Mouse (Mus musculus) midbrain, embryonic 16.5 days (tissue): ENCODE data around the gene Arsk. TPM values are rescaled to one million over a fixed set of nuclear protein-coding genes. Genes with fewer than 3 reads are reported as not detected.

Experiments
- ATAC-seq: fragments of 200-750 bp; cut with Nextera tagmentation; 2 replicates; pipeline ENCODE4 v1.8.0; 2017; ENCODE audit warnings: moderate TSS enrichment
- H3K27ac ChIP-seq: fragments of 300-500 bp; sonication (generic); 2 replicates; pipeline ENCODE4 v1.5.1; 2014; ENCODE audit warnings: mild to moderate bottlenecking, low read length, mixed read lengths
- H3K27me3 ChIP-seq: fragments of 300-500 bp; sonication (generic); 2 replicates; pipeline ENCODE4 v1.6.1; 2014; ENCODE audit warnings: low read depth, low read length, mixed read lengths; ENCODE audit not compliant: control insufficient read depth, insufficient read depth
- H3K36me3 ChIP-seq: fragments of 300-500 bp; sonication (generic); 2 replicates; pipeline ENCODE4 v1.6.1; 2014; ENCODE audit warnings: mild to moderate bottlenecking, low read length, moderate library complexity, mixed read lengths; ENCODE audit not compliant: control insufficient read depth, insufficient read depth
- H3K4me1 ChIP-seq: fragments of 300-500 bp; sonication (generic); 2 replicates; pipeline ENCODE4 v1.6.1; 2014; ENCODE audit warnings: mild to moderate bottlenecking, low read length, mixed read lengths; ENCODE audit not compliant: control insufficient read depth, insufficient read depth
- H3K4me2 ChIP-seq: fragments of 300-500 bp; sonication (generic); 2 replicates; pipeline ENCODE4 v1.6.1; 2014; ENCODE audit warnings: mild to moderate bottlenecking, low read length, mixed read lengths
- H3K4me3 ChIP-seq: fragments of 300-500 bp; sonication (generic); 2 replicates; pipeline ENCODE4 v1.5.1; 2014; ENCODE audit warnings: low read depth, mild to moderate bottlenecking, low read length, moderate library complexity, mixed read lengths
- H3K9ac ChIP-seq: fragments of 300-500 bp; sonication (generic); 2 replicates; pipeline ENCODE4 v1.6.1; 2014; ENCODE audit warnings: low read depth, low read length, mixed read lengths
- H3K9me3 ChIP-seq: fragments of 300-500 bp; sonication (generic); replicated peaks from 2 replicates; pipeline ENCODE4 v1.6.1; 2014; ENCODE audit warnings: mild to moderate bottlenecking, low read length, mixed read lengths; ENCODE audit not compliant: control insufficient read depth, poor library complexity, severe bottlenecking
- WGBS: fragments of 180-500 bp; shearing (Covaris S2); extraction: QIAGEN DNeasy Blood & Tissue Kit; methylation state at CpG from one replicate; pipeline ENCODE4 v1.1.7; 2014; 5-methylcytosine and 5-hydroxymethylcytosine counted together
- polyA plus RNA-seq: library from polyadenylated mRNA; unstranded; fragments of >200 nt; fragmentation: Nextera tagmentation; extraction: Ambion mirVana; gene quantifications from 2 replicates; pipeline ENCODE4 v1.2.1, GENCODE M21; 2015

The Arsk gene
- polyA plus RNA-seq, 1 experiment from 2014 or later = 5.0 TPM

DNA sequence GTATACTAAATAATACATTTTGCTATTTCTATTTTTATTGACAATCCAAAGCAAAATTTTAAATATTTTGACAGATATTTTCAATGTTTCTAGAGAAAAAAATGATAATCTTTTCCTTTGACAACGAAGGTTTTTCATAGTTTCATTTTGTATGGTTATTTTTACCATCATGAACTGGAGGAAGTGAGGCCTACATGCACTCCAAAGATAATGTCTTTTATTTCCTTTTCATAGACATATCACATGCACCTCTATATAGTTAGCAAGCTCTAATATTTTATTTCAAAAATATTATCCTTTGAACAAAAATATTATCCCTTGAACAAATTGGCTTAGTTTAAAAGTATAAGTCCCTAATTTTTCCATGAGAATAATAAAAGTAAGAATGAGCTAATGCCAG is 24.1 kb downstream of the Arsk start:
- H3K4me3 ChIP-seq = no peak overlapping the region
- no peaks in the 10 kb centered on the region for H3K36me3 ChIP-seq
- H3K27ac ChIP-seq = no peak overlapping the region
- no peaks in the 10 kb centered on the region for H3K9me3 ChIP-seq
- no peaks in the 10 kb centered on the region for H3K4me1 ChIP-seq
- no peaks in the 10 kb centered on the region for H3K27me3 ChIP-seq
- ATAC-seq = no peak
- WGBS = 89% methylated on average over 1 of the region's 1 CpGs
- H3K9ac ChIP-seq = no peak overlapping the region
- H3K4me2 ChIP-seq = no peak overlapping the region

DNA sequence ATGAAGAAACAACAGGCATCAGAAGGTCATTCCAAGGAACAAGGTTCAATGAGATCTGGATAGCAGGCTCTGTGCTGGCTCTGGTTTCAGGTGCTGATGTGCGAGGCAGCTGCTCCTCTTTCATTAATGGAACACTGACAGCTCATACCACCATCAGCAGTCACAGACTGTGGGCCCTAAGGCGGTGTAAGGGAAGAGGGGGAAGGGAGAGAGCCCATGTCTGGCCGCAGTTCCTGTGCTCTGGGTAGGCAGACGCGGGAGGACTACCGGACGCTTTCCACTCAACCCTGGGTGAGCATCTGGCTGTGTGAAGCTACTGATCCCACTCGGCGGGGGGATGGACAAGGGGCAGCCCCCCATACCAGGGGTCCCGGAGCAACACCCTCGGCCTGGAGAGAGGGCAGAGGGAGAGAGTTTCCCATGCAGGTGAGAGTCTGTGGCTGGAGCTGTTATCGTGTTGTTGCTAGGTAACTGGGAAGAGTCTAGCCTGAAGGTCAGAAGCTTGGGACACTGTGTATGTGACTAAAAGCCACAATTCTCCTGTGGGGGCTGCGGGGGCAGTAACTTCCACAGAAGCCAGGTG is 34.0 kb downstream of the Arsk start:
- ATAC-seq = no peak
- 92% methylated on average over 13 of the region's 13 CpGs for WGBS

DNA sequence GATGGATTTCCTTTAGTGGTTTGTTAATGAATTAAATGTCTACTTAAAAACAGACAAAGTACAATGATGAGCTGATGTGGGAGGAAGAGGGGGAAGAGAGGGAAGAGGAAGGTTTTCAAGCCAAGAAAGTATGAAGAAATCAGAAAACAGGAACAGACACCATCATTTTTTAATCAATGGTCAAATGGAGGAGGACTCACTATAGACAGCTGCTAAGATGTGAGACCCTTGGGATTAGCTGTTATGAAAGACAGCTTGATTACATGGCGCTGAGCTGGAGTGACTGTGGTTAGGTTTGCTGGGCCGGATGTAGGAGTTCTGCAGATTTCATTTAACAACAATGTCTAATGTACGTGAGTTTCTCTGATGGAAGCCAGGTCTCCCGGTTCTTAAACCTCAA is 34.9 kb downstream of the Arsk start:
- no peaks in the 10 kb centered on the region for H3K9me3 ChIP-seq
- H3K36me3 ChIP-seq = peaks cover 4% of the 10 kb centered on the region; the same call in 1 of the 2 replicates
- ATAC-seq = no peak
- WGBS = 96% methylated on average over 4 of the region's 4 CpGs
- H3K9ac ChIP-seq = no peak overlapping the region
- H3K4me3 ChIP-seq = no peak overlapping the region
- no peaks in the 10 kb centered on the region for H3K27me3 ChIP-seq
- H3K4me1 ChIP-seq = no peaks in the 10 kb centered on the region
- H3K4me2 ChIP-seq = no peak overlapping the region
- H3K27ac ChIP-seq = no peak overlapping the region

More for the DNA sequence above, 34.0 kb downstream of the Arsk start:
- H3K4me3 ChIP-seq = no peak overlapping the region
- H3K4me2 ChIP-seq = no peak overlapping the region
- no peaks in the 10 kb centered on the region for H3K9me3 ChIP-seq
- H3K9ac ChIP-seq = no peak overlapping the region
- peaks cover 4% of the 10 kb centered on the region; the same call in 1 of the 2 replicates for H3K36me3 ChIP-seq
- H3K27me3 ChIP-seq = no peaks in the 10 kb centered on the region
- no peaks in the 10 kb centered on the region for H3K4me1 ChIP-seq
- no peak overlapping the region for H3K27ac ChIP-seq

DNA sequence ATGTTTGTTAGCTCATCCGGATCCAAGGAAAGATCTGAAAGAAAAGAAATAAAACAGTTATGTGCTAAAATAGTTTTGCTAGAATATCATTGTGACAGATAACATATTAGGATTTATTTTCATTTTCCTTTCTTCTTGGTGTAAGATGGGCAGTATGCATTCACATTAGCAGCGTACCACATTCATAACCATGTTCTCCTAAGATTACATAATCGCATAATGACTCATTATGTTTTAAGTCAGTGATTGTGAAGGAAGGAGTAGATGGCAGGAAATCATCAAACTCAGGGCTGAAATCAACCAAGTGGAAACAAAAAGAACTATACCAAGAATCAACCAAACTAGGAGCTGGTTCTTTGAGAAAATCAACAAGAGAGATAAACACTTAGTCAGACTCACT is 35.9 kb downstream of the Arsk start:
- peaks cover 2% of the 10 kb centered on the region; the same call in 1 of the 2 replicates for H3K27me3 ChIP-seq
- H3K4me1 ChIP-seq = no peaks in the 10 kb centered on the region
- 96% methylated on average over 3 of the region's 3 CpGs for WGBS
- H3K9ac ChIP-seq = no peak overlapping the region
- no peak overlapping the region for H3K27ac ChIP-seq
- H3K4me3 ChIP-seq = no peak overlapping the region
- no peak for ATAC-seq
- H3K9me3 ChIP-seq = no peaks in the 10 kb centered on the region
- H3K36me3 ChIP-seq = peaks cover 4% of the 10 kb centered on the region; the same call in 1 of the 2 replicates
- no peak overlapping the region for H3K4me2 ChIP-seq

DNA sequence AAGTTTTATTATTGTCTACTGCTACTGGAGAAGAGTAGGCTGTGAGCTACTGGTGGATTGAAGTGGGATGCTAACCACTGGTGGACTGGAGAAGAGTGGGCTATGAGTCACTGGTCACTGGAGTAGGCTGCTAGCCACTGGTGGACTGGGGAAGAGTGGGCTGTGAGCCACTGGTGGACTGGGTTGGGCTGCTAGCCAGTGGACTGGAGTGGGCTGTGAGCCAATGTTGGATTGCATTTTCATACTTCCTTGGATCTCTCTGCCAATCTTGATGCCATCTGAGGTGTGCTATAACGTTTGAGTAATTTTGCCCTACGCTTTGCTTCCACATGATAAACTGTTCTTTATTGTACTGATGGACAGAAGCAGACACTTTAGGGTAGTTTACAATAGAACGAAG is 36.3 kb downstream of the Arsk start:
- Histone ChIP-seq H3K36me3 (peaks cover 4% of the 10 kb centered on the region; the same call in 1 of the 2 replicates), H3K9ac (no peak overlapping the region), H3K4me2 (no peak overlapping the region), H3K4me3 (no peak overlapping the region), H3K9me3 (no peaks in the 10 kb centered on the region), H3K27me3 (peaks cover 4% of the 10 kb centered on the region; the same call in 1 of the 2 replicates), H3K27ac (no peak overlapping the region), H3K4me1 (no peaks in the 10 kb centered on the region)
- ATAC-seq = no peak
- 88% methylated on average over 3 of the region's 3 CpGs for WGBS

GRCm38 (mm10) chr13:76059591-76059990 is 38.9 kb downstream of the Arsk start:
- no peak overlapping the region for H3K4me2 ChIP-seq
- H3K9me3 ChIP-seq = no peaks in the 10 kb centered on the region
- H3K4me3 ChIP-seq = no peak overlapping the region
- 92% methylated on average over 4 of the region's 4 CpGs for WGBS
- no peak overlapping the region for H3K9ac ChIP-seq
- no peak for ATAC-seq
- H3K36me3 ChIP-seq = peaks cover under 1% of the 10 kb centered on the region; the same call in 1 of the 2 replicates
- peaks cover 7% of the 10 kb centered on the region for H3K27me3 ChIP-seq
- peaks cover 6% of the 10 kb centered on the region; the same call in 1 of the 2 replicates for H3K4me1 ChIP-seq
- H3K27ac ChIP-seq = no peak overlapping the region

DNA sequence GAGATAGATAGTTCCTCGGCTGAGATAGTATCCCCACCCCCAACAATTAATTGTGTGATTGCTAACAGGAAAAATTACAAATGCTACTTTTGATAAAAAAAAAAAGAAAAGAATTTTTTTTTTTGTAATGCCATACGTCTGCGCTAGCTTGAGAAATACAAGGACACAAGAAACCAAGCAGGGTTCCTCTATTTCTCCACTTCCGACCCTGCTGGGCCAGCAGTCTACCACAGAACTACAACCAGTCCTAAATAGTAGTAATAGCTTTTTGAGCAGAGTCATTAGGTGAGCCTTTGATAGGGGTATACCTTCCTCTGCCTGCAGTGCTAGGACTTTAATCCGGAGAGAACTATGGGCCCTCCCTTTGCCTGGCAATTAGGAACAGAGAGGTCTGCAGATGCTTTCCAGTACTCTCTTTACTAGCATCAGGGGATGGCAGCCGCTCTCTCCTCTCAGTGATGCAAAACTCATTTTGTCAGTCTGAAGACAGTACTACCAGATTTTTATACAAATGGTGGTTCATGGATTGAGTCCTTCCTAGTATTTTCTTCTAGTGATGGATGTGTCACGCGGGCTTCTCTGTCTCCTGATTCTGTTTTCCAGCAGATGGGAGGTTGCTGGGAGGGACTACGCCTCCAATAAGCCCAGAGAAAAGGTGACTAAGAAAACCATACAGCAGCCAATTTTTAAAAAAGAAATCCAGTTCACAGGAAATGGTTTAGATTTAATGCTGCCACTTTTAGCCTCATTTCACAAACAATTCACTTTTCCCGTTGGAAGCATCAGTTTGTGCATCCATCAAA is 41.0 kb downstream of the Arsk start:
- Histone ChIP-seq H3K9ac (no peak overlapping the region), H3K36me3 (no peaks in the 10 kb centered on the region), H3K4me1 (peaks cover 6% of the 10 kb centered on the region; the same call in 1 of the 2 replicates), H3K4me2 (peak overlapping the region; percentile 99), H3K27ac (no peak overlapping the region), H3K9me3 (no peaks in the 10 kb centered on the region), H3K27me3 (peaks cover 19% of the 10 kb centered on the region), H3K4me3 (peak overlapping the region; percentile 67; the same call in 1 of the 2 replicates)
- no peak for ATAC-seq
- WGBS = 73% methylated on average over 10 of the region's 10 CpGs

DNA sequence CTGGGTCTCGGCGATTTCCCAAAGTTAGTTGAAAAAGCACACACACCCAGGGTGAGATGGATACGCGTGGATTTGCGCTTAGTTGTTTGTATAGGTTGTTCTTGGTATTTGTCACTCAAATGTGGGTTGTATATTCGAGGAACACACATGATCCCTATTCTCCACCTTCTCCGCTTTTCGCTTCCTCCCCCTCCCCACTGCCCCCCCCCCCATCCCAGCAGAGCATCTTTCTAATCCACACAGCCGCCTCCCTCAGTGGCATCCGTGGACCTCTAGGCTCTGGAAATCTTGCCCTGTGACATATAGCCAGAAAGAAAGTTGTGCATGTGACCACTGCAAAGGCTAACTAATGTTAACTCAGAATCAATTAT is 41.6 kb downstream of the Arsk start, which contains the start of gene Gpr150:
Gpr150 (minus strand) TSS at position 101 of the 371 bp plus-strand sequence.
- no peak; the same call in 1 of the 2 replicates for ATAC-seq
- Histone ChIP-seq H3K27ac (peak within 1 kb of the TSS; percentile 66), H3K9me3 (no peaks in the 10 kb centered on the region), H3K4me3 (peak within 1 kb of the TSS; percentile 67), H3K4me2 (peak within 1 kb of the TSS; percentile 99), H3K9ac (peak within 1 kb of the TSS; percentile 80), H3K36me3 (no peaks in the 10 kb centered on the region), H3K27me3 (peaks cover 19% of the 10 kb centered on the region), H3K4me1 (peaks cover 6% of the 10 kb centered on the region; the same call in 1 of the 2 replicates)
- 10% methylated on average over 10 of the region's 10 CpGs for WGBS

- H3K27ac ChIP-seq = peak overlapping the region; percentile 66
- WGBS = under 1% methylated on average over 34 of the region's 34 CpGs
- ATAC-seq = peak; percentile 96
Observed at GRCm38 (mm10) chr13:76056261-76056724, 42.2 kb downstream of the Arsk start.

More at GRCm38 (mm10) chr13:76056261-76056724, 42.2 kb downstream of the Arsk start:
- peak overlapping the region; percentile 67 for H3K4me3 ChIP-seq
- peaks cover 19% of the 10 kb centered on the region for H3K27me3 ChIP-seq
- peak overlapping the region; percentile 99 for H3K4me2 ChIP-seq
- H3K9me3 ChIP-seq = no peaks in the 10 kb centered on the region
- no peaks in the 10 kb centered on the region for H3K36me3 ChIP-seq
- peaks cover 6% of the 10 kb centered on the region; the same call in 1 of the 2 replicates for H3K4me1 ChIP-seq
- peak overlapping the region; percentile 80 for H3K9ac ChIP-seq
